Comparison of ENCODE assay signal across 27 mouse cellular contexts in genomic region chr16:8817872-8818271, GRCm38 (mm10). TPM values are rescaled to one million over a fixed set of nuclear protein-coding genes. Genes with fewer than 3 reads are reported as not detected.
DNase-seq lines count a peak whose midpoint lies in the region; ATAC-seq lines count a peak whose summit lies in the region.
"Had no signal": no experiment of that assay in that cellular context is flagged by ENCODE, and none has a peak within 500 bp of the region (broad histone marks: within the 10 kb centered on the region; RNA-seq: fewer than 3 reads in every experiment).

No protein-coding gene starts in this region.

- no peaks in the 10 kb centered on the region for H3K27me3 ChIP-seq in limb, embryonic 10.5 days (ENCODE audit: low read depth, poor library complexity, severe bottlenecking)
- H3K27me3 ChIP-seq: CH12.LX; forebrain, embryonic 13.5 days; heart, embryonic 12.5 days; heart, embryonic 15.5 days; intestine, embryonic 15.5 days; kidney, embryonic 15.5 days; Patski had no signal

- H3K9me3 ChIP-seq in limb, embryonic 10.5 days (replicated peaks), result no peaks in the 10 kb centered on the region
- H3K9me3 ChIP-seq: forebrain, embryonic 10.5 days; forebrain, embryonic 13.5 days; G1E; heart, embryonic 12.5 days; heart, embryonic 15.5 days; hindbrain, embryonic 10.5 days; hindbrain, embryonic 13.5 days; intestine, embryonic 15.5 days; kidney, embryonic 15.5 days had no signal

- DNase-seq in cerebellum, adult 11-12 months, result peak; percentile 39
- DNase-seq in cerebellum, postnatal 4 days (ENCODE audit: low spot score in 2 of 2), result no peak
- peak; percentile 73 for DNase-seq in brain, adult 2 months (ENCODE audit: low read depth, low spot score)
- DNase-seq in cerebellum, adult 9-10 months, result peak; percentile 58
- no peak for DNase-seq in limb, embryonic 10.5 days (ENCODE audit: low spot score)
- DNase-seq: adrenal gland, postnatal 14 days; B cell, adult 2 months; forebrain, postnatal 0 days; gastrocnemius, adult 2 months; gastrocnemius, postnatal 14 days; heart, postnatal 10 days; heart, postnatal 36 days; kidney, adult 11 months; kidney, adult 8-10 months had no signal

- no peak for ATAC-seq in granulocyte monocyte progenitor cell, adult 5-6 weeks (replicated peaks; ENCODE audit: poor library complexity, severe bottlenecking)
- ATAC-seq: forebrain, embryonic 13.5 days; forebrain, postnatal 0 days; hindbrain, embryonic 16.5 days; intestine, embryonic 15.5 days; Patski had no signal

- WGBS in limb, embryonic 10.5 days, result 79% methylated on average over 4 of the region's 4 CpGs

- no peak overlapping the region for H3K27ac ChIP-seq in limb, embryonic 10.5 days
- H3K27ac ChIP-seq: forebrain, embryonic 10.5 days; forebrain, embryonic 13.5 days; gastrocnemius, adult 2 months; heart, embryonic 15.5 days; hindbrain, embryonic 10.5 days; hindbrain, embryonic 13.5 days; intestine, embryonic 15.5 days; kidney, embryonic 15.5 days had no signal

- no peaks in the 10 kb centered on the region for H3K36me3 ChIP-seq in limb, embryonic 10.5 days
- H3K36me3 ChIP-seq: forebrain, embryonic 10.5 days; heart, embryonic 12.5 days; heart, embryonic 15.5 days; hindbrain, embryonic 10.5 days; hindbrain, embryonic 13.5 days; intestine, embryonic 15.5 days; kidney, embryonic 15.5 days had no signal

- H3K4me1 ChIP-seq in limb, embryonic 10.5 days, result no peaks in the 10 kb centered on the region
- H3K4me1 ChIP-seq: forebrain, embryonic 10.5 days; forebrain, embryonic 13.5 days; heart, embryonic 12.5 days; heart, embryonic 15.5 days; hindbrain, embryonic 10.5 days; hindbrain, embryonic 13.5 days; intestine, embryonic 15.5 days; kidney, embryonic 15.5 days had no signal

- H3K4me3 ChIP-seq in limb, embryonic 10.5 days, result no peak overlapping the region
- H3K4me3 ChIP-seq: forebrain, embryonic 10.5 days; forebrain, embryonic 13.5 days; gastrocnemius, adult 2 months; heart, embryonic 12.5 days; heart, embryonic 15.5 days; hindbrain, embryonic 10.5 days; hindbrain, embryonic 13.5 days; intestine, embryonic 15.5 days; kidney, embryonic 15.5 days had no signal

RNA-seq across cellular contexts. Expression of gene 1810013L24Rik, which starts 12.0 kb away (rescaled TPM):
- polyA plus RNA-seq in limb, embryonic 10.5 days (2016; fragmentation: Nextera tagmentation; extraction: Ambion mirVana), result 17.2 and 20.5 TPM in 2 replicates
- total RNA-seq in granulocyte monocyte progenitor cell, adult 5-6 weeks (2014; fragmentation: Nextera tagmentation), result 39.6 and 41.3 TPM in 2 replicates
- 37.1 and 53.9 TPM in 2 replicates for total RNA-seq in granulocyte monocyte progenitor cell, adult 5-6 weeks (2017)

RNA-seq across cellular contexts. Expression of gene Usp7, which starts 25.8 kb away (rescaled TPM):
- 28.9 and 32.8 TPM in 2 replicates for polyA plus RNA-seq in limb, embryonic 10.5 days (2016; fragmentation: Nextera tagmentation; extraction: Ambion mirVana)
- total RNA-seq in granulocyte monocyte progenitor cell, adult 5-6 weeks (2014; fragmentation: Nextera tagmentation), result 130 and 144 TPM in 2 replicates
- total RNA-seq in granulocyte monocyte progenitor cell, adult 5-6 weeks (2017), result 142 and 158 TPM in 2 replicates

Comparison
In these comparisons a context has a peak if more than half of its experiments do, and no peak if none do; other contexts are left out.
1. DNase-seq: peak in cerebellum, adult 11-12 months (single experiment), brain, adult 2 months (single experiment) and cerebellum, adult 9-10 months (single experiment); none in cerebellum, postnatal 4 days (0 of 2) and limb, embryonic 10.5 days (single experiment).